Mouse (Mus musculus) embryonic facial prominence, embryonic 14.5 days (tissue): ENCODE measurements around the gene Mboat2. TPM values are rescaled to one million over a fixed set of nuclear protein-coding genes. Genes with fewer than 3 reads are reported as not detected.

Experiments
- ATAC-seq: fragments of 200-750 bp; cut with Nextera tagmentation; 2 replicates; pipeline ENCODE4 v1.8.0; 2017; ENCODE audit warnings: low read depth, moderate number of reproducible peaks, moderate TSS enrichment
- DNase-seq: peaks from one replicate; pipeline ENCODE4 v3.0.0-alpha.2; 2015; ENCODE audit warnings: low spot score
- H3K27ac ChIP-seq: fragments of 300-500 bp; sonication (generic); replicated peaks from 2 replicates; pipeline ENCODE4 v1.5.1; 2014; ENCODE audit warnings: low read depth, mild to moderate bottlenecking, low read length, moderate library complexity
- H3K27me3 ChIP-seq: fragments of 300-500 bp; sonication (generic); replicated peaks from 2 replicates; pipeline ENCODE4 v1.6.1; 2014; ENCODE audit warnings: low read length; ENCODE audit not compliant: control insufficient read depth, insufficient read depth
- H3K36me3 ChIP-seq: fragments of 300-500 bp; sonication (generic); 2 replicates; pipeline ENCODE4 v1.6.1; 2014; ENCODE audit warnings: low read length, mixed read lengths; ENCODE audit not compliant: control insufficient read depth, insufficient read depth
- H3K4me1 ChIP-seq: fragments of 300-500 bp; sonication (generic); 2 replicates; pipeline ENCODE4 v1.6.1; 2014; ENCODE audit warnings: antibody characterized with exemption, low read length; ENCODE audit not compliant: control insufficient read depth, insufficient read depth
- H3K4me2 ChIP-seq: fragments of 300-500 bp; sonication (generic); 2 replicates; pipeline ENCODE4 v1.6.1; 2014; ENCODE audit warnings: low read depth, mild to moderate bottlenecking, low read length, moderate library complexity, mixed read lengths
- H3K4me3 ChIP-seq: fragments of 300-500 bp; sonication (generic); 2 replicates; pipeline ENCODE4 v1.5.1; 2014; ENCODE audit warnings: low read depth, mild to moderate bottlenecking, low read length
- H3K9ac ChIP-seq: fragments of 300-500 bp; sonication (generic); 2 replicates; pipeline ENCODE4 v1.6.1; 2014; ENCODE audit warnings: low read depth, mild to moderate bottlenecking, low read length, moderate library complexity, mixed read lengths
- H3K9me3 ChIP-seq: fragments of 300-500 bp; sonication (generic); 2 replicates; pipeline ENCODE4 v1.6.1; 2016; ENCODE audit warnings: low read length; ENCODE audit not compliant: control insufficient read depth
- WGBS: fragments of 180-500 bp; shearing (Covaris S2); extraction: QIAGEN DNeasy Blood & Tissue Kit; methylation state at CpG from one replicate; pipeline ENCODE4 v1.1.7; 2014; 5-methylcytosine and 5-hydroxymethylcytosine counted together
- polyA plus RNA-seq: library from polyadenylated mRNA; unstranded; fragments of >200 nt; fragmentation: Nextera tagmentation; extraction: Ambion mirVana; gene quantifications from 2 replicates; pipeline ENCODE4 v1.2.1, GENCODE M21; 2014

The Mboat2 gene
- polyA plus RNA-seq, 1 experiment from 2014 or later, result 50.5 TPM

GRCm38 (mm10) chr12:24933996-24934395, 103.3 kb downstream of the Mboat2 start:
- H3K4me3 ChIP-seq, result no peak overlapping the region
- peaks cover 6% of the 10 kb centered on the region; the same call in 1 of the 2 replicates for H3K36me3 ChIP-seq
- WGBS, result 68% methylated on average over 3 of the region's 3 CpGs
- H3K27ac ChIP-seq, result no peak overlapping the region
- no peaks in the 10 kb centered on the region for H3K9me3 ChIP-seq
- no peak for ATAC-seq
- H3K9ac ChIP-seq, result no peak overlapping the region
- DNase-seq, result no peak
- H3K4me1 ChIP-seq, result 0 out of 2 replicates have a peak, but pooled peaks cover 3% of the 10 kb centered on the region
- no peaks in the 10 kb centered on the region for H3K27me3 ChIP-seq
- no peak overlapping the region for H3K4me2 ChIP-seq

GRCm38 (mm10) chr12:24936281-24936680, 105.6 kb downstream of the Mboat2 start:
- WGBS, result 55% methylated on average over 1 of the region's 1 CpGs
- no peak overlapping the region for H3K4me2 ChIP-seq
- no peak overlapping the region for H3K9ac ChIP-seq
- H3K4me1 ChIP-seq, result 0 out of 2 replicates have a peak, but pooled peaks cover 3% of the 10 kb centered on the region
- no peak overlapping the region for H3K4me3 ChIP-seq
- H3K36me3 ChIP-seq, result peaks cover 28% of the 10 kb centered on the region
- no peak overlapping the region for H3K27ac ChIP-seq
- no peak for DNase-seq
- no peaks in the 10 kb centered on the region for H3K9me3 ChIP-seq
- no peaks in the 10 kb centered on the region for H3K27me3 ChIP-seq
- no peak for ATAC-seq

- 90% methylated on average over 8 of the region's 8 CpGs for whole genome bisulfite sequencing
- no peak overlapping the region for H3K9ac ChIP-seq
- peaks cover 33% of the 10 kb centered on the region for H3K36me3 ChIP-seq
- H3K27ac ChIP-seq, result no peak overlapping the region
- ATAC-seq, result no peak
- DNase-seq, result no peak
- no peaks in the 10 kb centered on the region for H3K27me3 ChIP-seq
- H3K9me3 ChIP-seq, result no peaks in the 10 kb centered on the region
- H3K4me1 ChIP-seq, result no peaks in the 10 kb centered on the region
- H3K4me3 ChIP-seq, result no peak overlapping the region
- no peak overlapping the region for H3K4me2 ChIP-seq
These were observed 108.7 kb downstream of the Mboat2 start for GRCm38 (mm10) chr12:24939372-24939771.

- H3K4me1 ChIP-seq, result no peaks in the 10 kb centered on the region
- H3K36me3 ChIP-seq, result peaks cover 37% of the 10 kb centered on the region
- DNase-seq, result no peak
- no peaks in the 10 kb centered on the region for H3K27me3 ChIP-seq
- no peak overlapping the region for H3K9ac ChIP-seq
- no peak overlapping the region for H3K4me2 ChIP-seq
- H3K9me3 ChIP-seq, result no peaks in the 10 kb centered on the region
- ATAC-seq, result no peak
- no peak overlapping the region for H3K27ac ChIP-seq
- 78% methylated on average over 9 of the region's 9 CpGs for WGBS
- no peak overlapping the region for H3K4me3 ChIP-seq
These were observed 112.1 kb downstream of the Mboat2 start for GRCm38 (mm10) chr12:24942619-24943287.

DNA sequence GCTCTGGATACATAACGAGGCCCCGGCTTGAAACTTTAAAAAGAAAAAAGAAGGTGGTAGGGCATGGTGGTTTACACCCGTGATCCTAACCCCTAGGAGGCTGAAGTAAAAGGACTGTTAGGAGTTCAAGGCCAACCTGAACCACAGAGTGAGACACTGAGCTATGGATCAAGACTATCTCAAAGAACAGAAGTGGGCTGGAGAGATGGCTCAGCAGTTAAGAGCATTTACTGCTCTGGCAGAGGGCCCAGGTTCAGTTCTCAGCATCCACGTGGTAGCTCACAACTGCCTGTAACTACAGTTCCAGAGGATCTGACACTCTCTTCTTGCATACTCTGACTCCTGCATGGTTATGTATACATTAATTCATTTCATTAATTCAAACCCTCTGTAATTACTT, 112.7 kb downstream of the Mboat2 start:
- 87% methylated on average over 4 of the region's 4 CpGs for WGBS
- Histone ChIP-seq H3K9me3 (no peaks in the 10 kb centered on the region), H3K36me3 (peaks cover 37% of the 10 kb centered on the region), H3K4me1 (no peaks in the 10 kb centered on the region), H3K4me2 (no peak overlapping the region), H3K27me3 (no peaks in the 10 kb centered on the region), H3K27ac (no peak overlapping the region), H3K9ac (no peak overlapping the region), H3K4me3 (no peak overlapping the region)
- ATAC-seq (no peak), DNase-seq (no peak)

GRCm38 (mm10) chr12:24944597-24944996, 113.9 kb downstream of the Mboat2 start:
- no peak for ATAC-seq
- Histone ChIP-seq H3K27ac (no peak overlapping the region), H3K9me3 (no peaks in the 10 kb centered on the region), H3K4me2 (no peak overlapping the region), H3K4me3 (no peak overlapping the region), H3K36me3 (peaks cover 31% of the 10 kb centered on the region), H3K27me3 (no peaks in the 10 kb centered on the region), H3K4me1 (no peaks in the 10 kb centered on the region), H3K9ac (no peak overlapping the region)
- no peak for DNase-seq
- 92% methylated on average over 7 of the region's 7 CpGs for WGBS

DNA sequence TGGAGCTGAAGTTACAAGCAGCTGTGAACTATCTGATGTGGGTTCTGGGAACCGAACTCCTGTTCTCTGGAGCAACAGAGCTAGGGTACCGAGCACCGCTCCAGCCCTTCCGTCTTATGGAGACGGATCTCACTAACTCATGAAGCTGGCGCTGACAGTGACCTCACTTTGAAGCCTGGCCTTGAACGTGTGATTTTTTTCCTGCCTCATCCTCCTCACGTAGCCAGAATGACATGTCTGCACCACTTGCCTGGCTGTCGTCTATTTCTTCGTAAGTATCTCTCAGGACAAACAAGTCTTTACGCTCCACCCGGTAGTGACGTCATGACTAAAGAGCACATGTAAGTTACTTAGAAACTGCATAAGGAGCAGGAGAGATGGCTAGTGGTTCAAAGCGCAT, 116.4 kb downstream of the Mboat2 start:
- 91% methylated on average over 14 of the region's 14 CpGs for WGBS
- no peaks in the 10 kb centered on the region for H3K27me3 ChIP-seq
- no peak overlapping the region for H3K4me3 ChIP-seq
- ATAC-seq (no peak), DNase-seq (no peak)
- peaks cover 31% of the 10 kb centered on the region for H3K36me3 ChIP-seq
- H3K4me1 ChIP-seq, result no peaks in the 10 kb centered on the region
- no peak overlapping the region for H3K27ac ChIP-seq
- no peaks in the 10 kb centered on the region for H3K9me3 ChIP-seq
- no peak overlapping the region for H3K9ac ChIP-seq
- no peak overlapping the region for H3K4me2 ChIP-seq

GRCm38 (mm10) chr12:24948344-24948743, 117.7 kb downstream of the Mboat2 start:
- no peak for ATAC-seq
- peaks cover 37% of the 10 kb centered on the region for H3K36me3 ChIP-seq
- H3K4me3 ChIP-seq, result no peak overlapping the region

DNA sequence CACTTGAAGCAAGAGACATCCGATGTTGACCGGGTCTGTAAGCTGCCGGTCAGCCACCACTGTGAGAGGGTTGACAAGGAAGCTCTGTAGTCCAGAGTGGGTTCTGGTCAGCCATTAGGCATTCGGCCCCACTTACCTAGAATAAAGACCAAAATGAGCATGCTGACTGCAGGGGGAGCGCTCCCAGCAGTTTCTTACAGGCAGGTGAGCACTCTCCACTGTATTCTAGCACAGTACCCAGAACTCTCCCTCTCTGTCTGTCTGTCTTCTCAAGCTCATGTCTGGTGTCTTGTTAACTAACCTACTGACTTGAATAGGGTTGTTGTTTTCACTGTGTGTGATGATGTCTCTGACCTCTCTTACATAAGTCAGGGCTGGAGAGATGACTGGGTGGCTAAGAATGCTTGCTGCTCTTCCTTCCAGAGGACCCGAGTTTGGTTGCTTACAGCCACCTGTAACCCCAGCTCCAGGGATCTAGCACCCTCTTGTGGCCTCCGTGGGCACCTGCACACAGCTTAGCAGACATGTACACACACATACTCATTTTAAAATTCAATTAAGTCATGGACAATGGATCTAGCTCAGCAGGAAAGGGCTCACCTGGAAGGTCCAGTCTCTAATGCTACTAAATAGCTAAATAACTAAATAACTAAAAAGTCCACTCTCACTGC, 119.8 kb downstream of the Mboat2 start:
- peaks cover 41% of the 10 kb centered on the region for H3K36me3 ChIP-seq
- ATAC-seq (no peak), DNase-seq (no peak)
- no peaks in the 10 kb centered on the region for H3K27me3 ChIP-seq
- no peak overlapping the region for H3K27ac ChIP-seq
- no peaks in the 10 kb centered on the region for H3K4me1 ChIP-seq
- no peak overlapping the region for H3K4me2 ChIP-seq
- no peaks in the 10 kb centered on the region for H3K9me3 ChIP-seq
- WGBS, result 93% methylated on average over 7 of the region's 7 CpGs
- H3K9ac ChIP-seq, result no peak overlapping the region
- no peak overlapping the region for H3K4me3 ChIP-seq

More at GRCm38 (mm10) chr12:24948344-24948743, 117.7 kb downstream of the Mboat2 start:
- H3K9me3 ChIP-seq, result no peaks in the 10 kb centered on the region
- no peak overlapping the region for H3K4me2 ChIP-seq
- 53% methylated on average over 3 of the region's 3 CpGs for WGBS
- no peak overlapping the region for H3K9ac ChIP-seq
- no peaks in the 10 kb centered on the region for H3K4me1 ChIP-seq
- no peaks in the 10 kb centered on the region for H3K27me3 ChIP-seq
- no peak overlapping the region for H3K27ac ChIP-seq
- peak; percentile 76 for DNase-seq
